Mouse (Mus musculus): ENCODE results near the gene Taf1a. TPM values are rescaled to one million over a fixed set of nuclear protein-coding genes. Genes with fewer than 3 reads are reported as not detected.
"Not testable (repeated sequence)": the region's sequence is repeated elsewhere in the genome, so short reads cannot be mapped to it uniquely, and the experiment has no call there.

Taf1a gene
- total RNA-seq, 1 experiment, result 20.7 TPM

- in situ Hi-C loops (cut with MboI; ENCODE audit: low sequenced_read_pairs in 2 of 2, unreplicated experiment in 2 of 2), result no loop called here
- Histone ChIP-seq H3K4me3 (ENCODE audit: insufficient read depth in 1 of 2, low read depth in 1 of 2, low read length in 2 of 2, poor library complexity in 1 of 2, severe bottlenecking in 1 of 2) (no peak overlapping the region), H3K9ac (ENCODE audit: insufficient read depth, low read depth, low read length, poor library complexity, severe bottlenecking) (no peak overlapping the region), H3K27ac (ENCODE audit: insufficient read depth, low read depth, low read length, poor library complexity, severe bottlenecking) (no peak overlapping the region), H3K4me1 (ENCODE audit: control insufficient read depth in 2 of 2, insufficient read depth in 2 of 2, low read length in 2 of 2, poor library complexity in 1 of 2) (peaks cover 0 to 10% of the 10 kb centered on the region in 2 experiments; a peak in 2 of 4 replicates), H3K36me3 (ENCODE audit: control insufficient read depth, insufficient read depth, low read length, poor library complexity, severe bottlenecking) (no peaks in the 10 kb centered on the region), H3K9me3 (ENCODE audit: control insufficient read depth, insufficient read depth, low read depth, low read length) (no peaks in the 10 kb centered on the region)
- DNase-seq (ENCODE audit: low read depth, low spot score), result no peak
- no peak for TF ChIP-seq HCFC1 (IDR thresholded peaks at IDR 0.05; ENCODE audit: borderline replicate concordance, insufficient read depth, low read length)
- TF ChIP-seq MAFK (IDR thresholded peaks at IDR 0.05; ENCODE audit: insufficient read depth, low read depth, low read length), result no peak
- no peak for TF ChIP-seq ZNF384 (IDR thresholded peaks at IDR 0.05; ENCODE audit: low read depth, low read length)
- TF ChIP-seq CHD2 (IDR thresholded peaks at IDR 0.05; ENCODE audit: low read depth, low read length), result no peak
- no peak for TF ChIP-seq ZC3H11A (IDR thresholded peaks at IDR 0.05; ENCODE audit: borderline replicate concordance, low read depth, low read length)
Observed at GRCm38 (mm10) chr1:183382621-183383020, 6.2 kb upstream of the Taf1a start.

GRCm38 (mm10) chr1:183387421-183387820 is 1.4 kb upstream of the Taf1a start:
- H3K4me3 ChIP-seq (ENCODE audit: insufficient read depth in 1 of 2, low read depth in 1 of 2, low read length in 2 of 2, poor library complexity in 1 of 2, severe bottlenecking in 1 of 2); in situ Hi-C loops (cut with MboI; ENCODE audit: low sequenced_read_pairs in 2 of 2, unreplicated experiment in 2 of 2); H3K27ac ChIP-seq (ENCODE audit: insufficient read depth, low read depth, low read length, poor library complexity, severe bottlenecking); DNase-seq (ENCODE audit: low read depth, low spot score); H3K4me1 ChIP-seq (ENCODE audit: control insufficient read depth in 2 of 2, insufficient read depth in 2 of 2, low read length in 2 of 2, poor library complexity in 1 of 2); H3K36me3 ChIP-seq (ENCODE audit: control insufficient read depth, insufficient read depth, low read length, poor library complexity, severe bottlenecking); H3K9me3 ChIP-seq (ENCODE audit: control insufficient read depth, insufficient read depth, low read depth, low read length); H3K9ac ChIP-seq (ENCODE audit: insufficient read depth, low read depth, low read length, poor library complexity, severe bottlenecking): not testable (repeated sequence)

DNA sequence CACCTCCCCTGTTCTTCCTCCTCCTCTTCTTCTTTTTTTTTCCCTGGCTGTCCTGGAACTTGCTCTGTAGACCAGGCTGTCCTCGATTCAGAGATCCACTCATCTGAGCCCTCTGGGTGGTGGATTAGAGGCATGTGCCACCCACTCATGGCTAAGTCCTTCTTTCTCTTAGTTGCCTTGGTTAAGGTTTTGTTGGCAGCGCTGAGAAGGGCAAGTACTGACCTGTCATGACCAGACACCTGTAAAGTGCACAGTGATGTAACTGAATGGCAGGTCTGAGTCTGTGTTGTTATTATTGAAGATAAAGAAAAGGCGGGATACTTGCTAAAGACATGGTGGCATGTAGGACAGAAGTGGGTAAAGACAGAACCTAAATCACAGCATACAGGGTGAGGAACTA is 14.6 kb downstream of the Taf1a start:
- TF ChIP-seq CHD2 (IDR thresholded peaks at IDR 0.05; ENCODE audit: low read depth, low read length), result no peak
- no peak for TF ChIP-seq ZC3H11A (IDR thresholded peaks at IDR 0.05; ENCODE audit: borderline replicate concordance, low read depth, low read length)
- no peak for TF ChIP-seq HCFC1 (IDR thresholded peaks at IDR 0.05; ENCODE audit: borderline replicate concordance, insufficient read depth, low read length)
- TF ChIP-seq ZNF384 (IDR thresholded peaks at IDR 0.05; ENCODE audit: low read depth, low read length), result no peak
- no peak for TF ChIP-seq MAFK (IDR thresholded peaks at IDR 0.05; ENCODE audit: insufficient read depth, low read depth, low read length)
- no peaks in the 10 kb centered on the region for H3K4me1 ChIP-seq (ENCODE audit: control insufficient read depth in 2 of 2, insufficient read depth in 2 of 2, low read length in 2 of 2, poor library complexity in 1 of 2)
- H3K9ac ChIP-seq (ENCODE audit: insufficient read depth, low read depth, low read length, poor library complexity, severe bottlenecking), result no peak overlapping the region
- in situ Hi-C loops (cut with MboI; ENCODE audit: low sequenced_read_pairs in 2 of 2, unreplicated experiment in 2 of 2), result no loop called here
- DNase-seq (ENCODE audit: low read depth, low spot score), result no peak
- no peaks in the 10 kb centered on the region for H3K9me3 ChIP-seq (ENCODE audit: control insufficient read depth, insufficient read depth, low read depth, low read length)
- no peak overlapping the region for H3K27ac ChIP-seq (ENCODE audit: insufficient read depth, low read depth, low read length, poor library complexity, severe bottlenecking)
- peaks cover 43% of the 10 kb centered on the region for H3K36me3 ChIP-seq (ENCODE audit: control insufficient read depth, insufficient read depth, low read length, poor library complexity, severe bottlenecking)
- no peak overlapping the region for H3K4me3 ChIP-seq (ENCODE audit: insufficient read depth in 1 of 2, low read depth in 1 of 2, low read length in 2 of 2, poor library complexity in 1 of 2, severe bottlenecking in 1 of 2)

DNA sequence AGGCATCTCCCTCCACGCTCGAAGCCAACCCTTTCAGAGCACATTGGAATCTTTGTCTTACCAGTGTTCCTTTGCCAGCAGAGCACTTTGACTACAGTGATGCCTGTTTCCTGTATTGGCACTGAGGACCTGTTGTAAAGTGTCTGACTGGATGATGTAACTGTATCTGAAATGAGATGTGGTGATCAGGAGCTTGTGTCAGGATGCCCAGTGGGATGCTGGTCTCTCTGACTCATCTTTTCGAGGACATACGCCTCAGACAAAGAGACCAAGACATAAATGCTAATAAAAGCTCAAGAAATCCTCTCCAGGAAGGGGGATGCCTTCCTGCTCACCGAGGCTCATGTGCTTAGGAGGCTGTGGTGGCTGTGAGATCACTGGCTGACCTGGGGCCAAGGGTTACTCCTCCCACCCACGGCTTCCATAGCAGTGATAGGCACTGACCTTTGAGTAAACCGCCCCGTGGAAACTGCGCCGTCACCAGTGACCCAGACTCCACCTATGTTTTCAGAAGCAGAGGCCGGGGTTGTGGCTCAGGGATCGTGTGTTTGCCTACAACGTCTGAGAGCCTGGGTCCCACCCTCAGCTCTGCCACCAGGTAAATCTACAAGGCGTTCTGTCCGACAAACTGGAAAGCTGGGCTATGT is 25.4 kb downstream of the Taf1a start:
- in situ Hi-C loops (cut with MboI; ENCODE audit: low sequenced_read_pairs in 2 of 2, unreplicated experiment in 2 of 2), result no loop called here
- no peak overlapping the region for H3K27ac ChIP-seq (ENCODE audit: insufficient read depth, low read depth, low read length, poor library complexity, severe bottlenecking)
- no peak overlapping the region for H3K9ac ChIP-seq (ENCODE audit: insufficient read depth, low read depth, low read length, poor library complexity, severe bottlenecking)
- DNase-seq (ENCODE audit: low read depth, low spot score), result no peak
- peaks cover 9% of the 10 kb centered on the region for H3K36me3 ChIP-seq (ENCODE audit: control insufficient read depth, insufficient read depth, low read length, poor library complexity, severe bottlenecking)
- TF ChIP-seq ZC3H11A (IDR thresholded peaks at IDR 0.05; ENCODE audit: borderline replicate concordance, low read depth, low read length) (no peak), HCFC1 (IDR thresholded peaks at IDR 0.05; ENCODE audit: borderline replicate concordance, insufficient read depth, low read length) (no peak), MAFK (IDR thresholded peaks at IDR 0.05; ENCODE audit: insufficient read depth, low read depth, low read length) (no peak), CHD2 (IDR thresholded peaks at IDR 0.05; ENCODE audit: low read depth, low read length) (no peak)
- no peak overlapping the region for H3K4me3 ChIP-seq (ENCODE audit: insufficient read depth in 1 of 2, low read depth in 1 of 2, low read length in 2 of 2, poor library complexity in 1 of 2, severe bottlenecking in 1 of 2)
- no peaks in the 10 kb centered on the region for H3K9me3 ChIP-seq (ENCODE audit: control insufficient read depth, insufficient read depth, low read depth, low read length)
- 0 out of 4 replicates have a peak, but pooled peaks cover 0 to 2% of the 10 kb centered on the region in 2 experiments for H3K4me1 ChIP-seq (ENCODE audit: control insufficient read depth in 2 of 2, insufficient read depth in 2 of 2, low read length in 2 of 2, poor library complexity in 1 of 2)

- H3K4me1 ChIP-seq (ENCODE audit: control insufficient read depth in 2 of 2, insufficient read depth in 2 of 2, low read length in 2 of 2, poor library complexity in 1 of 2), result 0 out of 4 replicates have a peak, but pooled peaks cover 0 to 2% of the 10 kb centered on the region in 2 experiments
- no peak for DNase-seq (ENCODE audit: low read depth, low spot score)
- H3K9ac ChIP-seq (ENCODE audit: insufficient read depth, low read depth, low read length, poor library complexity, severe bottlenecking), result no peak within 1 kb of the TSS
Observed at GRCm38 (mm10) chr1:183417873-183418272, 29.1 kb downstream of the Taf1a start, which contains the start of gene Hhipl2. TSS of gene Hhipl2 (plus strand) at chr1:183418215.

More at GRCm38 (mm10) chr1:183417873-183418272, 29.1 kb downstream of the Taf1a start, which contains the start of gene Hhipl2:
- TF ChIP-seq ZNF384 (IDR thresholded peaks at IDR 0.05; ENCODE audit: low read depth, low read length), result no peak
- no peak for TF ChIP-seq CHD2 (IDR thresholded peaks at IDR 0.05; ENCODE audit: low read depth, low read length)
- H3K27ac ChIP-seq (ENCODE audit: insufficient read depth, low read depth, low read length, poor library complexity, severe bottlenecking), result no peak within 1 kb of the TSS
- H3K36me3 ChIP-seq (ENCODE audit: control insufficient read depth, insufficient read depth, low read length, poor library complexity, severe bottlenecking), result no peaks in the 10 kb centered on the region
- in situ Hi-C loops (cut with MboI; ENCODE audit: low sequenced_read_pairs in 2 of 2, unreplicated experiment in 2 of 2), result no loop called here
- H3K4me3 ChIP-seq (ENCODE audit: insufficient read depth in 1 of 2, low read depth in 1 of 2, low read length in 2 of 2, poor library complexity in 1 of 2, severe bottlenecking in 1 of 2), result no peak within 1 kb of the TSS
- no peaks in the 10 kb centered on the region for H3K9me3 ChIP-seq (ENCODE audit: control insufficient read depth, insufficient read depth, low read depth, low read length)
